Mouse (Mus musculus) T-cell, adult 2 months (primary cell): ENCODE data around the gene Clmp.

Source experiments
- DNase-seq: peaks from one replicate; pipeline ENCODE4 v3.0.0; 2022; ENCODE audit warnings: low spot score

Gene Clmp

DNA sequence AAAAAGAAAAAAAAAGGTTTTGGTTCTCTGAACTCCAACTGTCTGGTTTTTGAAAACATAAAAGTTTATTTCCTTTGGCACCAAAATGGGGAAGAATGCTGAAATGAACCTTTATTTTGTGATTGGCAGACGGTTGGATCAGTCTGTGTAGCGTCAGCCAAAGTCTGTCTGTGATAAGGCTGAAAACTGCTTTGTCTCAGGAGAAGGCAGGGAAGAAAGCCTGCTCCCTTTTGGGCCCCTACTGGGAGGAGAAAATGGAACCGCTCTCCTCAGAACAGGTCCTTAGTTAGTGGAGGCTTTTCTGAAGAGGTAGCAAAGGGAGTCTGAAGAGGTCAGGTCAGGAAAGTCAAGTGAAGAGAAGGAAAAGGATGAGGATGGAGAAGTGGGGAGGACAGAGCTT is 7.3 kb downstream of the Clmp start:
- no peak for DNase-seq

DNA sequence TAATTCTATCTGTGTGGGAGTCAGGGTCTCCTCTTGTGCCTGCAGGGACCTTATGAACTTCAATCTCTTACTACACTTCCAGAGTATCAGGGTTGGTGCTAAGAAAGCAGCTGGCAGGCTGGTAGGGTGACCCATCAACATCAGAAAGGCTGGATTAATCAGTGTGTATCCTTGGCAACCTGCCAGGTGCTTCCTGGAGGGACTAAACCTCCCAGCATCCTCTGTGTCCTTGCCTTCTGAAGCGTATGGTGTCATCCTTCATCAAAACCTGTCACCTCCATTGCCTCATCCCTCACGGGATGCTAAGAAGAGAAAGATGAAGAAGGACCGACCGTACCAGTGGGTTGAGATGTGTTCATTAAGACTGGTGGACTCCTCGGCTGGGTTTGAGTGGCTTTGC is 8.0 kb downstream of the Clmp start:
- no peak for DNase-seq

DNA sequence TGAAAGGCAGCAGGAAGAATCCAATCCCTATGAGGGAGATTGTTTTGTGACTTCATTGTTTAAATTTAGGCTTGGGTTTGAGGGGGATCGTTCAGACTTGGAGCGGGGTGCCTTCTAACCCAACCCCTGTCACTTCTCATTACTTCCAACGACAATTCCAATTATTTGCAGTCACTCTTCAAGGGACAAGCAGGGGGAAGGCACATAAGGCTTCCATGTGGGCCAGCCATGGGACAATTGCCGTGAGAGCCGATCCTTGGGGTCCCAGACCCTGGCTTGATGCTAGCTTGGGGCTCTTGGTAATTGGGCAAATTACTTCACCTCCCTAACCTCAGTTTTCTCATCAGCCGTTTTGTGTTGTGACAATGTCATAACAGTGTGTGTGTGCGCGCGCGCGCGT is 8.5 kb downstream of the Clmp start:
- DNase-seq, result no peak

DNA sequence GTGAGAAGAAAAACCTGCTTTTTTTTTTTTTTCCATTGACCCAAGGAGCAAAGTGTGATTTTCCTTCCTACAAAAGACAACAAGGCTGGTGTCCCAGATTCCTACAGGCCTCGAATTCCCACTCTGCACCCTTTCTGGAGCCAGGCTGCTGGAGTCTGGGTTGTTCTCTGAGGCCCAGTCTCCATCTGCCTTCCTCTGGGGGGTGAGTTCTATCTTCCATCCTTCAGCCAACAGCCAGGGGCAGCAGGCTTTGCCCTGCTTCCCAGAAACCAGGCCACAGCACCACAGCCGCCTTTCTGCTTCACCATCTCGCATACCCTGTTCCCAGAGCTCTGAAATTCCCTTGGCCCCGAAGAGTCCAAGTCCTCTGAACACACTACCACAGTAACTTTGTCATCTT is 10.3 kb downstream of the Clmp start:
- no peak for DNase-seq

DNA sequence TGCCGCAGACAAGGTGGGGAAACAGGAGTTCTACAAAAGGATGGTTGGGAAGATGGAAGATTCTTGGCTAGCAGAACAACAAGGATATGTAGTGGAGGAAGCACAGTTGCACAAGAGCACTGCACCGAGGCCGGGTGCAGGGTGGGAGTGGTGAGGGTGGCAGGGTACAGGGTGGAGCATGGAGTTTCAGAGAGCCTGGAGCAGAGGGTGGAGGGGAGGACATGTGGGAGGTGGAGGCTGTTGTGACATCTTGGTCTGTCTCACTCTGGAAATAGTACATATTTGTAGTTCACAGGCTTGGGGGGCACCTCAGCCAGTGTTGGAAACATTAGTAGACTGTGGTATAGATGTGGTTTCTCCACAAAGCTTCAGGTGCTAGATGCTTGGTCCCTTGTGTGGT is 13.4 kb downstream of the Clmp start:
- no peak for DNase-seq

DNA sequence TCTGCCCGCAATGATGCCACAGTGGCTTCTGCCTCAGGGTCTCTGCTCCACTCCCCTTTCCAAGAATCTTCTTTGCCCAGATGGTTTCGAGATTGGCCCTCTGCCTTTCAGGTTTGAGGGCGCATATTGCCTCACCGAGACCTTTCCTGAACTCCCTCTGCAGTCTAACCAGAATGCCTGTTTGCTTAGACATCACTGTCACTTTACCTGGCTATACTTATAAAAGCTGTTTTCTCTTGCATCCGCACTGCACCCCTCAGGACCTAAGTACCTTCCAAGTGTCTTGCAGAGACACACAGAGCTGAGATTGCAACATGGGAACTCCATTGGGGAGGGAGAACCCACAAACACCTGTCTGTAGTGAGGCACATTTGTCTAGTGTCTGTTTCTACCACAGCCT is 14.5 kb downstream of the Clmp start:
- no peak for DNase-seq

DNA sequence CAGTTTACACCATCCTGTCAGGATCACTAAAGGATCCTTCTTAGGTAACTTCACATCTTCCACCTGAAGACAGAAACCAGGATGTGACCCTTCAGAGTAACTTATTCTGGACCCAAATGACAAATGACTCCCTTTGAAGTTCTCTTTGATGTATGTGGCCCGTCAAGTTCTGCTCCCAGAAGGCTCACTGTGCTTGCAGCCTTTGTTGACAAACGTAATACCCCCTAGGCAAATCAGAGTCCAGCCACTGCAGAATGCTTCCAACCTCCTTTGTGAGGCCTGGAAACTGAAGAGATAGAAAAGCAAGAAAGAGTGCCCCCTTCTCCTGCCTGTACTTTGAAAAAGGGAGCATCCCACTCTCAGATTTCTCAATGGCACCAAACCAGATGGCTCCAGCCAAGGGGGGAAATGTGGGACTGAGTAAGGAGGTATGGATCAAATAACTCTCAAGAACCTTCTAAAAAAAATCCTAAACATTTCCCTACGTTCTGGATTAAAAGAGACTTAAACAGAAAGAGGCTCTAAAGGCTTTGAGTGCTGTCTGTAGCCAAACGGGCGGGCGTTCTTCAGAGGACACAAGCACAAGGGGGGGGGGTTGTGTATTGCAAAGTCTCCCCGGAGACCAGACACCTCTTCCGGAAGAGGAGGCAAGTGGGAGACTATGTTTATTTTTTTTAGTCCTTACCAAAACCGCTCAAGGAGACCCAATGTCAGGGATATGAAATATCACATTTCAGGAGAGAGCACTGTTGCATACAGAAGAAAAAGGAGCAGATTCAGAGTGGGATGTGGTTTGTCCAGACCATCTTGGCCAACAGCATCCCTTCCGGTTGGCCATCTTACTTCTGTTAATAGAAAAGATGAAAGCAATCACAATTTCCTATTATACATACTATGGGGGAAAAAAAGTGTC is 18.9 kb downstream of the Clmp start:
- no peak for DNase-seq

DNA sequence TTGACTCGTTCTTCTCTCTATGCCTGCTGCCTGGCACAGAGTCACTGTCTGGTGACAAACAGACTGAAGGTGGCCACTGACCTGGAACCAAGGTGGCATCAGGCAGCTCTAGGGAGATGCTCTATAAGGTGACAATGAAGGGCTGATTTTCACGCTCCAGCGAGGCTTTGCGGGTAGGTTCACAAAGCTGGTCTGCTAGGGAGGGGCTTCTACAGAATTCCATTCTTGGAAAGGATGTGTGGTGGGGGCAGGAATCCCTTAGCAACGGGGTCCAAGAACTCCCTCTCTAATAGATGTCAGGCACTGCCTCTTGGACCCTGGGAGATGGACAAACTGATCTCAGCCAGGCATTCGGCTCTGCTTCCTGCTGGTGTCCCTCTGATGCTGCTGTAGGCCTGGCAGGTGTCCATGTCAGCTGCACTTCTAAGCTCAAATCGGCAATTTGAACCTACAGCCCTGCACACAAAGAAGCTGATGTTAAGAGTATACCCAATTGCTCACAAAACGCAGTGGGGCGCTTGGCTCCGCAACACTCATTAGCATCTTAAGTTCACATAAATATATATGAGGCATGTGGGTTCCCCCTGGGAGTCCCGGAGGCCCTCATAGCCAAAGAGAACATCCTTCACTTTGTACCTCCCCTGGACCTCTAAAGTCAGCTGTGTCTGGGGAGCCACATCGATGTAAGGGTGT is 22.8 kb downstream of the Clmp start:
- no peak for DNase-seq

DNA sequence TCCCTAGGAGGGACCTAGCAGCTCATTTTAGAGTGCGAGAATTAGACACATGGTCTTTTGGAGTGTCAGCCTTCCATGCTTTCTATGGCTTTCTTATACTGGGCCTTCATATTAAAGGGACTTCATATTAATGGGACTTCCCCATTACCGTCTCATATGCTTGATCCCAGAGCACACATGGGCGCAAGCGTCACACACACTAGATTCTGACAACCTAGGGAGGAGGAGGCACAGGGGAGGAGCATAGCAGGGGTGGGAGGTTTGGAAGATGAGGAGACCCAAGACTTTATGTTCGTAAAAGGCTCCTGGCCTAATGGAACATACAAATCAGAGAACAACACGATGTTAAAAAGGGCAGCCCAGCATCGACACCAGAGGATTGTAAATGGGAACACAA is 23.4 kb downstream of the Clmp start:
- no peak for DNase-seq

DNA sequence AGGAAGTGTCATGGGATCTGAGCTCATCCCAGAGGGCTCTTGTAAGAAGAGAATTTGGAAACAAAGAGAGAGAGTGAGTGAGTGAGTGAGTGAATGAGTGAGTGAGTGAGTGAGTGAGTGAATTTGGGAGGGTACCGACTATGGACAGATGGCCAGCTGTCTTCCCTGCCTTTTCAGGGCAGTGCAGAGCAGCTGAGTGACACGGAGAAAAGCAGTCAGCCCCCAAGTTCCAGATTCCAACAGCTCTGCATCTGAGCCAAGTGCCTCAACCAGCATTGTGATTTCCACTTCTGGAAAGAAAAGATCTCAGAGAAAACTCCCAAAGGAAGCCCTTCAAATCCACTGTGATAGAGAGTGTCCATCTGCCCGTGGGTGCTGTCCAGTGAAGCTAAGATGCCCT is 23.8 kb downstream of the Clmp start:
- DNase-seq, result no peak

DNA sequence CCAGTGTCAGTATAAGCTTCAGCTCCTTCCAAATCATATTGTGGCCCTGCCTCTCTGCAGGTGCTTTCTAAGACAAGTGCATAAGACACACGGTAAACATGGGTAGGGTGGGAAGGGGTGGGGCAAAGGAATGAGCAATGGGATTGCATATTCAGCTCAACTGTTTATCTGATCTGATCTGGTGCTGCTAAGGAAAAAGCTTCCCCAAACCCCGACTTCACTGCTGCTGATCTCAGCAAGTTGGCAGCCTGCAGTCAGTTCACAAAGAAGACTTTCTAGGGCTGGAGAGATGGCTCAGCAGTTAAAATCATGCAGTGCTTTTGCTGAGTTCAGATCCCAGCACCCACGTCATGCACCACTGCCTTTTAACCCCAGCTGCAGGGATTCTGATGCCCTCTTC is 24.2 kb downstream of the Clmp start:
- no peak for DNase-seq

DNA sequence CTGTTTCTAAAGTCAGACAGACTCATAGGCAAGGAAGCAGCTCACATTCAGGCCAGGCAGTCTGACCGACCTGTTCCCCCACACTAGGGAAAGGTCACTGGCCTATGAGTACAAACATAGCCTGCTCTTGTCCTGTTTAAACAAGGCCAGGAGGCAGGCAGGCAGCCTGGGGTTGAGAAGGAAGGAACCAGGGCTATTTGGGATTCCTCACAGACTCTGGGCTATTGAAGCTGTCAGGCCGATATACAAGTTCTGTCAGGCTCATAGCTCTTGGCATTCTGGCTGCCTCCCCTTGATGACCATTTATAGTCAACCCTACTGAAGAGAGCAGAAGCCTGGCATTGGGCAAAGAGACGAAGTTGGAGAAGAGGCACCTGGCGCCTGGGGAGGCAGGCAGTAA is 25.9 kb downstream of the Clmp start:
- DNase-seq, result no peak

DNA sequence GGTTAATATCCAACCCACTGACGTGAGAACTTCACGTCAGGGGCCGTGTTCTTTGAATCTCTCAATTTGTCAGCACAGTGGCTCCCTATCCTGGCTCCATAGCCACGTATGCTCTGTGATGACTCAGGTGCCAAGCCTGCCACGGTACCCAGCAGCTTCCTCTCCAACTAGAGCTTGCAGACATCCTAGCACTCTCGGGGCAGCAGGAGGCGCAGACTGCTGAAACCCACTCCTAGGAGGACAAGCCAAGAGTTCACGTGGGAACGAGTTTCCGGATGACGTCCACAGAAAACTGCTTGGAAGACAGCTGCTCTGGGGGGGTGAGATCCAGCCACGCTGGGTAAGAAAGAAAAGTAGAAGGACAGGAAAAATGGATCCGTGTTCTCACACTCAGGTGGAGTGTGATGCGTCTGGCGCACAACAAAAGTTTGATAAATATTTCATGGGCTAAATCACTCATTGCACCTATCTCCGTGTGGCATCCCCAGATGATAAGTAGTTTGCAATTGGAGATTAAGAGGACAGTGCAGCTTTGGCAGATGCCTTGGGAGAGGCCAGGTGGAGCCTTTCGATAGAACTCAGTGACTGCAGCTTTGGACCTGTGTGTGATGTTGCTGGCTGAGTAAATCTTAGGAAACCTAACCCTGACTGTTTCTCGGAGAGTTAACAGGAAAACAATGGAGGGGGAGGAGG is 31.6 kb downstream of the Clmp start:
- no peak for DNase-seq

DNA sequence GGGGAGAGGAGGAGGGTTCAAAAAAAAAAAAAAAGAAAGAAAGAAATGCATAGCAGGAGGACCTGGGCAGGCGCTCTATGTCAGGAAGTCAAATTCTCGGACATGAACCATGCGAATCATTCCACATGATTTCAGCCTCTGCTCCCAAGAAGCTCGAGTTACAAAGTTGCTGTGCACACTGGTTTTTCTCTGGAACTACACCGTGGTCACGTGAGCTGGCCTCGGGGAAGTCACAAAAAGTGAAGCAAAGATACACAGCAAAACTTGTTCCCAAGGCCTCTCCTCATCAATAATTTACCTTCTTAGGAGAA is 32.1 kb downstream of the Clmp start:
- DNase-seq, result no peak

DNA sequence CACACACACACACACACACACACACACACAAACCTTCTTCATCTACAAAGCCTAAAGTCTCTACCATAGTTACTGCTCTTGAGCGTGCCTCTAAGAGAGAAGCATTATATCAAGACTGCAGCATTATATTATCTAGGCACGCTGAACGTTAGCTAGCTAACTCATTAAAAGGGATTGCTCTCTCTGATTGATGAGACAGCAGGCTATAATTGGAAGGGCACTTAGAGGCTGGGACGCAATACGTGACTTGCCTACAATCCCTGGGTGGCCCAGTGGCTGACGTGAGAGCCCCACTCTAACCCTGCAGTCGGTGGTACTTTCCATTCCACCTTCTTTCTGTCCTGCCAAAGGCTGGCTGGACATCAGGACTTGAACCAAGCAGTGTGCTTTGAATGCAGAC is 35.1 kb downstream of the Clmp start:
- no peak for DNase-seq

DNA sequence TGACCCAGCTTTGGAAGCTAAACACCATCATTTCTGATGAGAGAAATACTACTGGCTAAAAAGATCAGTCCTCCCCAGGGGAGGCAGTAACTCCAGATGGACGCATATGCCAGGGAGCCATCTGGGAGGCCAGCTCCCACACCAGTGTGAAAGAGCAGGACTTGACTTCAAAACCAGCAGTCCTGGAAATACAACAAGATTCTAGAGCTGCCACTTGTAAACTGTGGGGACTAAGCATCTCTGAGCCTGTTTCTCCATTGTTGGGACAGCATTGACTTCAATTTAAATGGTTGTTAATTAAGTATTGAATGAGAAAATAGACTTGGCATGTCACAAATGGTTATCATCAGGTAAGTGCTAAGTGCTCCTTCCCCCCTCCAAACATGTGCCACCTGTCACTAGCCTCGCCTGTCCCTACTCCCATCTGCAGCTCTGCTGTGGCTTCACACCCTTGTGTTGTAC is 37.6 kb downstream of the Clmp start:
- no peak for DNase-seq

DNA sequence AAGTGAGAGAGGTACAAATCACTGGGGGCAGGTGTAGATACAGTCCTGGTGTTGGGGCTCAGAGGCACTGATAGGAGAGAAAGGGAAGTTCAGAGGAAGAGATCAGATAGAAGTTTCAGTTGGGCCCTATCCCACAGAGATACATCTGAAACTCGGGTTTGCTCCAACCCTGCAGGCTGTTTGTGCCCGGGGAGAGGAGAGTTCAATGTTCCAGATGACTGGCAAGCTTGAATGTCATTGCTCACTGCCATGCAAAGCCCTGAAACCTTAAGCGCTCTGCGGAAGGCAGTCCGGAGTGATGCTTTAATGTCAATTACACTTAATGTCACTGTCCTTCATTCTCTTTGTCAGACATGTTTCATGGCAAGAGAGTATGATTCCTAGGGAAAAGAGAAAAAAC is 39.2 kb downstream of the Clmp start:
- DNase-seq, result no peak

DNA sequence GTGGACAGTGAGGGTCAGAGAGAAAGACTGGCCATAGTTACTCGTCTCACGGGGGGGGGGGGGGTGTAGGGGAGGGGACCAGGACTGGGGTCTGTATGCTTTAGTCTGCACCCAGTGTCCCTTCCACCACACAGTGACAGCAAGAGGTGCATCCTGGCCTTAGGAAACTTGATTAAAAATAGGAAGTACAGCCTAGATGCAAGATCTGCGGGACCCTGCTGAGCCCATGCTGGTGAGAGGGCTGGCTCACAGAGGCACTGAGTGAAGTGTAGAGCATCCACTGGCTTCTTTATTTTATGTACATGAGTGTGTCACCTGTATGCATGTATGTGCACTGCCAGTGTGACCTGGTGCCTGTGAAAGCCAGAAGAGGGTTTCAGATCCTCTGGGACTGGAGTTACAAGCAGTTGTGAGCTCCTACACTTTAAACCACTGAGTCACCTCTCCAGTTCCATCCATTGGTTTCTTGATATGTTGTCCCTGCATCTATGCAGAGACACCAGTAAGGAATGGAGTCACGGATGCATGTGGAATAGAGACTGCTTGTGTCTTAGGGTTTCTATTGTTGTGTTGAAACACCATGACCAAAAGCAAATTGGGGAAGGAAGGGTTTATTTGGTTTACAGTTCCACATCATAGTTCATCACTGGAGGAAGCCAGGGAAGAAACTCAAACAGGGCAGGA is 41.5 kb downstream of the Clmp start:
- DNase-seq, result no peak

DNA sequence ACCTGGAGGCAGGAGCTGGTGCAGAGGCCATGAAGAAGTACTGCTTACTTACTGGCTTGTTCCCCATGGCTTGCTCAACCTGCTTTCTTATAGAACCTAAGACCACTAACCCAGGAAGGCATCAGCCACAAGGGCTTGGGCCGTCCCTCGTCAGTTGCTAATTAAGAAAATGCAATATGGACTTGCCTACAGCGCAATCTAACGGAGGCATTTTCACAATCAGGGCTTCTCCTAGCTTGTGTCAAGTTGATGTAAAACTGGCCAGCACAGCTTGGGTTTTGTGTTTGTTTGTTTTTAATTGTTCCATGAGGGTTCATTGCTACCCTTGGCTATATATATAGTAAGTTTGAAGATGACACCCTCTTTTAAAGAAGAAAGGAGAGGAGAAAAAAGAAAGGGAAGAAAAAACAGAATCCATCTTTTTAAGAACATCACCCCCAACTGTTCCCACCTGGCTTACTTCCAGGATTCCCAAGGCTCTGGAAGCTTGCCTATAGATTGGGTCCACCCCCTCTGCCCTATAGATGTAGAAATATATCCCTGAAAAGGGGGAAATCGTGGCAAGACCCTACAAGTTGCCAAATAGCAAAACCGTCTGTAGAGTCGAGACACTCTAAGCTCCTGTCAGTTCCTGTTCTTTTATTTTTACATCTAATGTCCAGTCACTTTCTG is 42.2 kb downstream of the Clmp start:
- no peak for DNase-seq

DNA sequence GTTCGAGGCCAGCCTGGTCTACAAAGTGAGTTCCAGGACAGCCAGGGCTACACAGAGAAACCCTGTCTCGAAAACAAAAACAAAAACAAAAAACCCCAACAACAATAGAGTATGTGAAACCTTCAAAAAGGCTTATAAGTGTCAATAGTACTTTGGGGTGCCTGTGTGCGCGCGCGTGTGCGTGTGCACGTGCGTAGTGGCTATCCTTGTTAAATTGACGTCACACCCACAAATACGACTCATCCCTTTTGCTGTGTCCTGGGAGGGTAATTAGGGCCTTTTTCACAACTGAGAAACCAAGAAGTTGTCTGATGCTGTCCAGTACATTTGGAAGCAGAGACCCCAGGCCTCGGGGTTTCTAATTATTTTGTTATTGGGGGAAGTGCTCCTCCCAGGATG is 44.5 kb downstream of the Clmp start:
- no peak for DNase-seq

DNA sequence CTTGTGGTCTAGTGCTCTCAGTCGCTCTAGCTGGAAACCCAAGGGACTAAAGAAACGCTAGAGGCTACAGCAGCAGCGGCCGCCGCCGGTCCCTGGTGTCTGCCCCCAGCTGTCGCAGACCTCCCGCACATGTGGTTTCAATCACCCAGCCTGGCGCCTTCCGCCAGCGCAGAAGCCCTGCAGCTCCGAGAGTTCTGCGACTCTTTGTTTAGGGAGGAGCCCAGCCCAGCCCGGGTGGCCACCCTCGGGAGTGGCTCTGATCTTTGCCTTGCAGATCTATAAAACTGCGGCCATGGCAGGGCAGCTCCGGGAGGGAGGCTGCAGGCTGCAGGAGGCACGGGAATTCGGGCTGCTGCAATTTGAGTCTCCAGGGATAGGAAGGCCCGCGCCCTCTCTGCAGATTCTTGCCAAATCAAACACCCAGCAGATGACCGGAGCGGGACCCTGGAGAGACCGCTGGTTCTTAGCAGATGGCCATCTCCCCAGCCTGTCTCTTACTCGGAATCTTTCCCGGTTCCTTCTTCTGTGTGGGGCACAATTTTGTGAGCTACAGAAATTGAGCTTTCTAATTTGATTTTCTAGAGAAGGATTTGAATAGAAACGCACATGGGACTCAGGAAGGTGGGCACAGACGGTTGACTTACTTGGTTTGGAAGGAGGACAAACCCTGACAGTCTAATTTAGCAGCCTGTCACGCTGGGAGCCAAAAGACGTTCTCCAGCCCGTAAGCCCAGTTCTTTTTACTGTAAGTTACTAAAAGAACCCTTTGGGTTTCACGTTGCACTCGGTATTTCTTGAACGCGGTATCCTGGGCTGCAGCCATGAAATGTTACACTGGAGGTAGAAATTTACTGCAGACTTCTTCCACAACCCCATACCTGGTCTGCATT is 45.2 kb downstream of the Clmp start:
- DNase-seq, result no peak
